Mouse (Mus musculus): Measurements from ENCODE around the gene Anxa6.

- TF ChIP-seq MAFK (IDR thresholded peaks at IDR 0.05; ENCODE audit: insufficient replicate concordance, low read length) (no peak), CTCF (conservative IDR thresholded peaks at IDR 0.05 in 1 of 2, IDR thresholded peaks at IDR 0.05 in 1 of 2; ENCODE audit: low read depth in 2 of 2, low read length in 2 of 2) (peak; percentile 88 to 91), KAT2A (IDR thresholded peaks at IDR 0.05; ENCODE audit: insufficient replicate concordance, low read length) (no peak), E2F4 (IDR thresholded peaks at IDR 0.05; ENCODE audit: insufficient replicate concordance, low read depth, low read length) (no peak), USF1 (IDR thresholded peaks at IDR 0.05; ENCODE audit: low read depth, low read length) (no peak)
These were observed 49.2 kb downstream of the Anxa6 start for GRCm38 (mm10) chr11:54984085-54984484.

Measured in CH12.LX (cell line).